Mouse (Mus musculus): ENCODE data around the gene Zfp618. TPM values are rescaled to one million over a fixed set of nuclear protein-coding genes. Genes with fewer than 3 reads are reported as not detected.

Zfp618 gene
- polyA plus RNA-seq, 1 experiment from 2014 or later: 47.1 TPM

GRCm38 (mm10) chr4:63000316-63001055, 35.1 kb downstream of the Zfp618 start:
- no peak overlapping the region for H3K9ac ChIP-seq (replicated peaks)
- 90% methylated on average over 11 of the region's 11 CpGs for WGBS
- no peak for ATAC-seq (ENCODE audit: low FRiP score, low read depth)
- peaks cover 28% of the 10 kb centered on the region for H3K4me1 ChIP-seq
- H3K36me3 ChIP-seq: peaks cover 8% of the 10 kb centered on the region; the same call in 1 of the 2 replicates
- H3K9me3 ChIP-seq: no peaks in the 10 kb centered on the region
- no peaks in the 10 kb centered on the region for H3K27me3 ChIP-seq
- no peak overlapping the region for H3K27ac ChIP-seq (replicated peaks)
- H3K4me3 ChIP-seq: no peak overlapping the region
- H3K4me2 ChIP-seq (replicated peaks): no peak overlapping the region

GRCm38 (mm10) chr4:63002386-63002785, 37.0 kb downstream of the Zfp618 start:
- WGBS: 86% methylated on average over 1 of the region's 1 CpGs
- ATAC-seq (ENCODE audit: low FRiP score, low read depth): no peak

DNA sequence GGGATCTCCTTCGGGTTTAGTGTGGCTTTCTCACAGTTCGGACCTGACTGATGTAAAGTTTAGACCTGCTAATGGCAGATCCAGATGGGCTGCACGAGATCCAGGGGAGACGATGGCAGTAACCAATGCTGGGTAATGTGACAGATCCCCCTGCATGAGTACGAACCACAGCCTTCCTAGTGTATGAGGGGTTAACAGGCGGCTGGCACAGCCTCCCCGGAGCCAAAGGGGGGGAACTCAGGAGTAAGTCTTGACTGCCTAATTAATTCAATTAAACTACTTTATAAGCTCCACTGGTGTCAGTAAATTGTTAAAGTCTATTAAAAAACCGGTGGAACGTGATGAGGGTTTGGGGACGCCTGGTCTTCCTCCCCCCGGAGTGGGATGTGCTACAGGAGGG, 39.1 kb downstream of the Zfp618 start:
- no peak overlapping the region for H3K4me2 ChIP-seq (replicated peaks)
- no peak for ATAC-seq (ENCODE audit: low FRiP score, low read depth)
- no peaks in the 10 kb centered on the region for H3K9me3 ChIP-seq
- H3K4me1 ChIP-seq: peaks cover 11% of the 10 kb centered on the region; the same call in 1 of the 2 replicates
- 93% methylated on average over 11 of the region's 11 CpGs for WGBS
- no peaks in the 10 kb centered on the region for H3K36me3 ChIP-seq
- H3K4me3 ChIP-seq: no peak overlapping the region
- no peak overlapping the region for H3K27ac ChIP-seq (replicated peaks)
- H3K9ac ChIP-seq (replicated peaks): no peak overlapping the region
- H3K27me3 ChIP-seq: no peaks in the 10 kb centered on the region

More at GRCm38 (mm10) chr4:63002386-63002785, 37.0 kb downstream of the Zfp618 start:
- Histone ChIP-seq H3K4me2 (replicated peaks) (no peak overlapping the region), H3K4me3 (no peak overlapping the region), H3K27ac (replicated peaks) (no peak overlapping the region), H3K36me3 (0 out of 2 replicates have a peak, but pooled peaks cover 2% of the 10 kb centered on the region), H3K27me3 (no peaks in the 10 kb centered on the region), H3K9ac (replicated peaks) (no peak overlapping the region), H3K9me3 (no peaks in the 10 kb centered on the region), H3K4me1 (peaks cover 32% of the 10 kb centered on the region)

GRCm38 (mm10) chr4:63005446-63006185, 40.2 kb downstream of the Zfp618 start:
- 0 out of 2 replicates have a peak overlapping the region, but pooled peaks have one; percentile 25 for H3K27ac ChIP-seq (replicated peaks)
- H3K4me2 ChIP-seq (replicated peaks): no peak overlapping the region
- H3K9me3 ChIP-seq: no peaks in the 10 kb centered on the region
- no peaks in the 10 kb centered on the region for H3K36me3 ChIP-seq
- no peak overlapping the region for H3K4me3 ChIP-seq
- no peak for ATAC-seq (ENCODE audit: low FRiP score, low read depth)
- no peak overlapping the region for H3K9ac ChIP-seq (replicated peaks)
- 83% methylated on average over 10 of the region's 10 CpGs for WGBS
- H3K27me3 ChIP-seq: no peaks in the 10 kb centered on the region
- peaks cover 7% of the 10 kb centered on the region; the same call in 1 of the 2 replicates for H3K4me1 ChIP-seq

DNA sequence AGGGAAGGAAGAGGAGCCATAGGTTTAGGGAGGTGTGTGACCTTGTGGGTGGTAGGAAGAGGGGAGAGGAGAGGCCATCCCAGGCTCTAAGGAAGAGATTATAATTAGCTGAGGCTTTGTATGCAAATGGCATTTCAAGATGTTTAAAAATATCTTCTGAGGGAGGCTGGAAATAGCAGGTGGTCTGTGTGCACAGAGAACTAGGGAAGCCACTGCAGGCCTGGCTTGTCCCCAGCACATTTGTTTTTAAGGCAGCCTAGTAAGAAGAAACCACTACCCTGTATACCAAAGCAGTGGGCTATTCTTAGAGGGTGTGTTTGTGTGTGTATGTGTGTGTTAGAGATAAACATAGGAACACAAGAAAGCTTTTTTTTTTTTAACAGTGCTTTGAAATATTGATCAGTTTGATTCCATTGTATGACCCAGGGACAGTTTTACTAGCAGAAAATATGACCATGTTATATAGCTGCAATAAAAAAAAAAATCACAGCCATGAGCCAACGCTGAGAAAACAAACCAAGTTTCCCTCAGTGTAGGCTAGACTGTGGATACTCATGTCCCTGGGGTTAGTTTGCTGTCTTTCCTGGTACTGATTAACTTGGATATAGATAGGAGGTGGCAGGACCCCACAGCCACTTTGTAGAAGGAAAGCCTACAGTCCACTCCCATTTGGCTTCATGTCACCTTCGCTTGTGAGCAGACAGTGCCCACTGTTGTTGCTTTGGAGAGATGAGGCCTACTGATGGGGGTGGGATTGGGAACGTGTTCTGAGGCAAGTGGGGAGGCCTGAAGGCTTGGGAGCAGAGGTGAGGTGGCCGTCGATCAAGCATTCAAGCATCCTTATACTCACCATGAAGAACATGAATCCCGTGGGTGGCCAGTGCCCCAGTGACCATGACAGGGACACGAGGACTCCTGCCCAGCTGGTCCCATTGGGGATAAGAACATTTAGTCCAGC, 41.1 kb downstream of the Zfp618 start:
- Histone ChIP-seq H3K27ac (replicated peaks) (0 out of 2 replicates have a peak overlapping the region, but pooled peaks have one; percentile 25), H3K9ac (replicated peaks) (no peak overlapping the region), H3K36me3 (no peaks in the 10 kb centered on the region), H3K4me1 (peaks cover 4% of the 10 kb centered on the region; the same call in 1 of the 2 replicates), H3K9me3 (no peaks in the 10 kb centered on the region), H3K4me2 (replicated peaks) (no peak overlapping the region), H3K27me3 (no peaks in the 10 kb centered on the region), H3K4me3 (no peak overlapping the region)
- WGBS: 89% methylated on average over 7 of the region's 7 CpGs
- no peak for ATAC-seq (ENCODE audit: low FRiP score, low read depth)

GRCm38 (mm10) chr4:63008206-63008605, 42.8 kb downstream of the Zfp618 start:
- H3K9ac ChIP-seq (replicated peaks): no peak overlapping the region
- H3K27me3 ChIP-seq: no peaks in the 10 kb centered on the region
- ATAC-seq (ENCODE audit: low FRiP score, low read depth): no peak
- WGBS: 88% methylated on average over 9 of the region's 9 CpGs
- peaks cover 4% of the 10 kb centered on the region; the same call in 1 of the 2 replicates for H3K4me1 ChIP-seq
- no peaks in the 10 kb centered on the region for H3K9me3 ChIP-seq
- no peak overlapping the region for H3K4me3 ChIP-seq
- H3K4me2 ChIP-seq (replicated peaks): no peak overlapping the region
- no peaks in the 10 kb centered on the region for H3K36me3 ChIP-seq
- H3K27ac ChIP-seq (replicated peaks): no peak overlapping the region

GRCm38 (mm10) chr4:63008822-63009221, 43.4 kb downstream of the Zfp618 start:
- no peak overlapping the region for H3K9ac ChIP-seq (replicated peaks)
- no peaks in the 10 kb centered on the region for H3K9me3 ChIP-seq
- peaks cover 4% of the 10 kb centered on the region; the same call in 1 of the 2 replicates for H3K4me1 ChIP-seq
- no peaks in the 10 kb centered on the region for H3K36me3 ChIP-seq
- H3K4me2 ChIP-seq (replicated peaks): no peak overlapping the region
- no peaks in the 10 kb centered on the region for H3K27me3 ChIP-seq
- no peak overlapping the region for H3K27ac ChIP-seq (replicated peaks)
- no peak overlapping the region for H3K4me3 ChIP-seq
- no peak for ATAC-seq (ENCODE audit: low FRiP score, low read depth)
- 90% methylated on average over 3 of the region's 3 CpGs for WGBS

GRCm38 (mm10) chr4:63009821-63010220, 44.4 kb downstream of the Zfp618 start:
- Histone ChIP-seq H3K9ac (replicated peaks) (no peak overlapping the region), H3K4me2 (replicated peaks) (no peak overlapping the region), H3K4me1 (peaks cover 4% of the 10 kb centered on the region; the same call in 1 of the 2 replicates), H3K9me3 (no peaks in the 10 kb centered on the region), H3K36me3 (no peaks in the 10 kb centered on the region), H3K4me3 (no peak overlapping the region), H3K27me3 (no peaks in the 10 kb centered on the region), H3K27ac (replicated peaks) (no peak overlapping the region)
- WGBS: 88% methylated on average over 1 of the region's 1 CpGs
- no peak for ATAC-seq (ENCODE audit: low FRiP score, low read depth)

DNA sequence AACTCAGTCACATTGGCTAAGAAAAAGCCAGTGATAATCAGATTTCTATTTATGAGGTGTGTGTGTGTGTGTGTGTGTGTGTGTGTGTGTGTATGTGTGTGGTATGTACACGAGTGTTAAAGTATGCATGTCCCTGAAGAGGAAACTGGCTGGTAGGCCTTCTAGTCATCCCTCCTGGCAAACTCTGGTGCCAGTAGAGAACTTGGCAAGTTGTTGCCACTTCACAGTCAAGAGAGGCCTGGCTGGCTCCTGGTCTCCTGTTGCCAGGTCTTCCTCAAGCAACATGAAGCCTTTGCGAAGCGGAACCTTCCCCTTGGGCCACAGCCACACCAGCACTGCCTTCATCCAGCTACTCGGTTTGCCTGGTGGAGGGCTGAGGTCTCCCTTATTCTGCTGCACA, 44.9 kb downstream of the Zfp618 start:
- Histone ChIP-seq H3K4me2 (replicated peaks) (no peak overlapping the region), H3K4me3 (no peak overlapping the region), H3K4me1 (peaks cover 4% of the 10 kb centered on the region; the same call in 1 of the 2 replicates), H3K36me3 (no peaks in the 10 kb centered on the region), H3K9ac (replicated peaks) (no peak overlapping the region), H3K9me3 (no peaks in the 10 kb centered on the region), H3K27me3 (no peaks in the 10 kb centered on the region), H3K27ac (replicated peaks) (no peak overlapping the region)
- no peak for ATAC-seq (ENCODE audit: low FRiP score, low read depth)
- WGBS: 86% methylated on average over 4 of the region's 4 CpGs

DNA sequence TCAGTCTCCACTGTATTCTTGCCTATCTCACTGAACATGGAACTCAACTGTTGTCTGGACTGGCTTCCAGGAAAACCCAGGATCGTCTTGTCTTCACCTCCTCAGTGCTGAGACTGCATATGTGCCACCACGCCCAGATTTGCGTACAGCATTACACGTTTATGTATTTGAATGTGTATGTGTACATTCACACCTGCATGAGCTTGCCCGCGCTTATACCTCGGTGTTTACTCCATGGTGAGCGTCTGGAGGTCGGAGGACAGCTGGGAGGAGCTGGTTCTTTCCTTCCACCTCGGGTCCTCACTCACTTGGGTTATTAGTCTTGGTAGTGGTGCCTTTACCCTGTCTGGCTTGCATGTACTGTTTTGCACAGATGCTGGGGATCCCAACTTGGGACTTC, 53.2 kb downstream of the Zfp618 start:
- no peaks in the 10 kb centered on the region for H3K9me3 ChIP-seq
- ATAC-seq (ENCODE audit: low FRiP score, low read depth): no peak
- no peak overlapping the region for H3K27ac ChIP-seq (replicated peaks)
- no peak overlapping the region for H3K4me2 ChIP-seq (replicated peaks)
- H3K4me3 ChIP-seq: no peak overlapping the region
- H3K9ac ChIP-seq (replicated peaks): no peak overlapping the region
- H3K27me3 ChIP-seq: no peaks in the 10 kb centered on the region
- H3K4me1 ChIP-seq: no peaks in the 10 kb centered on the region
- no peaks in the 10 kb centered on the region for H3K36me3 ChIP-seq
- 93% methylated on average over 10 of the region's 10 CpGs for WGBS

GRCm38 (mm10) chr4:63019428-63019858, 54.1 kb downstream of the Zfp618 start:
- H3K36me3 ChIP-seq: no peaks in the 10 kb centered on the region
- H3K9ac ChIP-seq (replicated peaks): no peak overlapping the region
- H3K4me3 ChIP-seq: no peak overlapping the region
- peak; percentile 58; the same call in 1 of the 2 replicates for ATAC-seq (ENCODE audit: low FRiP score, low read depth)
- no peaks in the 10 kb centered on the region for H3K27me3 ChIP-seq
- H3K27ac ChIP-seq (replicated peaks): no peak overlapping the region
- WGBS: 86% methylated on average over 4 of the region's 4 CpGs
- no peaks in the 10 kb centered on the region for H3K9me3 ChIP-seq
- H3K4me2 ChIP-seq (replicated peaks): no peak overlapping the region
- no peaks in the 10 kb centered on the region for H3K4me1 ChIP-seq

All from midbrain, embryonic 12.5 days (tissue).